Mouse (Mus musculus) liver, embryonic 11.5 days (tissue): ENCODE data around the gene Tbc1d10b. TPM values are rescaled to one million over a fixed set of nuclear protein-coding genes. Genes with fewer than 3 reads are reported as not detected.

Experiments
- ATAC-seq: fragments of 200-750 bp; cut with Nextera tagmentation; replicated peaks from 2 replicates; pipeline ENCODE4 v1.8.0; 2017; ENCODE audit warnings: moderate number of reproducible peaks, mild to moderate bottlenecking, moderate TSS enrichment, moderate library complexity; ENCODE audit not compliant: low FRiP score
- DNase-seq: peaks from one replicate; pipeline ENCODE4 v3.0.0-alpha.2; 2017; ENCODE audit warnings: low spot score
- H3K27ac ChIP-seq: fragments of 300-500 bp; sonication (generic); 2 replicates; pipeline ENCODE4 v1.5.1; 2014; ENCODE audit warnings: mild to moderate bottlenecking, low read depth, low read length, control low read depth
- H3K27me3 ChIP-seq: fragments of 300-500 bp; sonication (generic); replicated peaks from 2 replicates; pipeline ENCODE4 v1.6.1; 2014; ENCODE audit warnings: low read length, mixed read lengths; ENCODE audit not compliant: control insufficient read depth, insufficient read depth
- H3K36me3 ChIP-seq: fragments of 300-500 bp; sonication (generic); 2 replicates; pipeline ENCODE4 v1.6.1; 2014; ENCODE audit warnings: mild to moderate bottlenecking, low read length, moderate library complexity, mixed read lengths; ENCODE audit not compliant: control insufficient read depth, insufficient read depth
- H3K4me1 ChIP-seq: fragments of 300-500 bp; sonication (generic); replicated peaks from 2 replicates; pipeline ENCODE4 v1.6.1; 2014; ENCODE audit warnings: low read length, mixed read lengths; ENCODE audit not compliant: control insufficient read depth, insufficient read depth
- H3K4me2 ChIP-seq: fragments of 300-500 bp; sonication (generic); 2 replicates; pipeline ENCODE4 v1.6.1; 2014; ENCODE audit warnings: mild to moderate bottlenecking, control low read depth, moderate library complexity
- H3K4me3 ChIP-seq: fragments of 300-500 bp; sonication (generic); 2 replicates; pipeline ENCODE4 v1.5.1; 2014; ENCODE audit warnings: low read depth, low read length, control low read depth
- H3K9ac ChIP-seq: fragments of 300-500 bp; sonication (generic); 2 replicates; pipeline ENCODE4 v1.6.1; 2014; ENCODE audit warnings: low read depth, low read length, control low read depth
- H3K9me3 ChIP-seq: fragments of 300-500 bp; sonication (generic); 2 replicates; pipeline ENCODE4 v1.6.1; 2016; ENCODE audit warnings: low read length, inconsistent platforms, mixed read lengths; ENCODE audit not compliant: control insufficient read depth
- WGBS: fragments of 180-500 bp; shearing (Covaris S2); extraction: QIAGEN DNeasy Blood & Tissue Kit; methylation state at CpG from one replicate; pipeline ENCODE4 v1.1.7; 2014; 5-methylcytosine and 5-hydroxymethylcytosine counted together
- polyA plus RNA-seq: library from polyadenylated mRNA; unstranded; fragments of >200 nt; fragmentation: Nextera tagmentation; extraction: Ambion mirVana; gene quantifications from 2 replicates; pipeline ENCODE4 v1.2.1, GENCODE M21; 2014

Gene Tbc1d10b
- polyA plus RNA-seq, 1 experiment from 2014 or later, result 29.0 TPM

DNA sequence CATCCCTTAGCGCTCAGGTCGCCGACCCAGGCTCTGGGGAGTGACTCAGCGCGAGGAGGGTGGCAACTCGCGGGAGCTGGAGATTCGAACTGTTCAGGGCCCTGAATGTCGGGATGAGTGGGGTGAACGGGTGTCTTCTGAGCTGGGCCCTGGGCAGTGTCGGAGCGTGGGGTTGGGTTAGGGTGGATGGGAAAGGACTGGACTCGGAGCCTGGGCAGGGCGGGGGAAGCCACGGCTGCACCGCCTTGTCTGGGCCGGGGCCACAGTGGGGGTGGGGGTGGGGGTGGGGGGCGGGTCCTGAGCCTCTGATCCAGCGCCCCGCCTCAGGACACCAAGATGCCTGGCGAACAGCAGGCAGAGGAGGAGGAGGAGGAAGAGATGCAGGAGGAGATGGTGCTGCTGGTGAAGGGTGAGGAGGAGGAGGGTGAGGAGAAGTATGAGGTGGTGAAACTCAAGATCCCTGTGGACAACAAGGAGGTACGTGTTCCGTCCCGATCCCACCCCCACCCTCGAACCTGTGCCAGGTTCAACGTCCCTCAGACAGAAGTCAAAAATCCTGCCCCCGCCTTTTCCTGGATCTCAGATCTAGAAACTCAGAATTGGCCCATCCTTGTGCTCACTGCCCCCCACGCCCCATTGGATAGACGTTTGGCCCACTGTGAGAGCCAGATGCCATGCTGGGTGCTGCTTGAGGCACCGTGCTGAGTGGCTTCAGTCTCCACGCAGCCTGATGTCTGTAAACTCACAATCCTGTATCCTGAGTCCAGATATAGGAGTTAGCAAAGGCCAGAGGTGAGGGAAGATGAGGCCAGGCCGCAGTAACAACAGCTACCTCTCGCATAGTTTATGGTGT is 36.6 kb upstream of the Tbc1d10b start:
- Histone ChIP-seq H3K27ac (peak overlapping the region; percentile 92), H3K4me1 (peaks cover 30% of the 10 kb centered on the region), H3K9me3 (no peaks in the 10 kb centered on the region), H3K4me3 (peak overlapping the region; percentile 80), H3K4me2 (peak overlapping the region; percentile 94), H3K27me3 (no peaks in the 10 kb centered on the region), H3K9ac (peak overlapping the region; percentile 96), H3K36me3 (peaks cover 12% of the 10 kb centered on the region)
- 12% methylated on average over 33 of the region's 33 CpGs for WGBS
- DNase-seq (no peak), ATAC-seq (peak; percentile 67)

DNA sequence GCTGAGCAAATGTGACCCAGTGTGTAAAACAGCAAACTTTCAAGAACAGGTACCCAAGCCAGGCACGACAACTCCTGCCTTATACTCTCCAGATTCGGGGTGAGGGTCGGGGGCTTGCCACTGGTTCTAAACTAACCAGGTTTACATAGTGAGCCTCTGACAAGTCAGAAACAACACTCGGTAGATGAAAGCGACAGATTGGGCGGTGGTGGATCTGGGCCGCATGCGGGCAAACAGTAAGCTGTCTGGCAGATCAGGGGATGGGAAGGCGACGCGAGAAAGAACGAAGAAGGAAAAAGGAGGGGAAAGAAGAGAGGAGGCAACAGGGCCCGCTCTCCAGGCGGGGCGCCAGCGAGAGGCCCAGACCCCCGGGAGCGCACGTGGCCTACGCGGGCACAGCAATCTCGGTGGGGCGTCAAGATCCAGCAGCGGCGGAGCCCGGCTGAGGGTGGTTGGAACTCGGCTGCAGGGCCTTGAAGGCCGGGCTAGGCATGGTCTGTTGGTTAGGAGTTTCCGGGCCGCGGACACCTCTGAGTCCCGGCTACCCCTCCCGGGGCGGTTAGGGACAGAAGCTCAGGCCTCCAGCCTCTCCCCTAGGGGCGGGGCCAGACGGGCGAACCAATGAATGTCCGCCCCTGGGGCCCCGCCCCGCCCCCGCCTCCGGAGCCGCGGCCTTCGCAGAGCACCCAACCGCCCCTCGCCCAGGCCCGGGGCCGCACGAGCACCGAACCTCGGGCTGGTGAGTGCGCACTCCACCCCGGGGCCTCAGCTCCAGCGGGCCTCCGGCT is 35.8 kb upstream of the Tbc1d10b start, which contains the start of gene Zfp771:
TSS of gene Zfp771 (plus strand) at position 405 of the 788 bp plus-strand sequence.
- peak within 1 kb of the TSS; percentile 80 for H3K4me3 ChIP-seq
- peak within 1 kb of the TSS; percentile 94 for H3K4me2 ChIP-seq
- H3K9ac ChIP-seq, result peak within 1 kb of the TSS; percentile 96
- H3K4me1 ChIP-seq, result peaks cover 30% of the 10 kb centered on the region
- DNase-seq, result peak; percentile 98
- H3K36me3 ChIP-seq, result peaks cover 12% of the 10 kb centered on the region; the same call in 1 of the 2 replicates
- H3K27me3 ChIP-seq, result no peaks in the 10 kb centered on the region
- WGBS, result 1% methylated on average over 56 of the region's 56 CpGs
- no peaks in the 10 kb centered on the region for H3K9me3 ChIP-seq
- H3K27ac ChIP-seq, result peak within 1 kb of the TSS; percentile 92
- peak; percentile 95 for ATAC-seq

DNA sequence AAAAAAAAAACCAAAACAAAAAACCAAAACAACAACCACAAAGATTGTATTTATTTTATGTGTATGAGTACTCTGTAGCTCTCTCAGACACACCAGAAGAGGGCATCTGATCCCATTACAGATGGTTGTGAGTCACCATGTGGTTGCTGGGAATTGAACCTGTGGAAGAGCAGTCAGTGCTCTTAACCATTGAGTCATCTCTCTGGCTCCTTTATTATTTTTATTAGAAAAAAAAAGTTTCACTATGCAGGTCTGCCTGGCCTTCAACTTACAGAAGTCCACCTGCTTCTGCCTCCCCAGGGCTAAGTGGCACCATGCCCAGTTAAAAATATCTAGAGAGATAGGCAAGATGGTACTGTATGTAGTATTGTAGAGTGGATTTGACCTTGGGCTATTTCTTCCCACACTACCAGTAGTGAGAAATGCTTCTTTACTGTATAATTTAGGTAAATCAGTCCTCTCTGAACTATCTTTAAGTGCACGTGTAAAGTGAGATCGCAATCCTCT is 35.1 kb upstream of the Tbc1d10b start:
- peak overlapping the region; percentile 94 for H3K4me2 ChIP-seq
- peak overlapping the region; percentile 80 for H3K4me3 ChIP-seq
- H3K9me3 ChIP-seq, result no peaks in the 10 kb centered on the region
- peak overlapping the region; percentile 96 for H3K9ac ChIP-seq
- peaks cover 30% of the 10 kb centered on the region for H3K4me1 ChIP-seq
- H3K27ac ChIP-seq, result peak overlapping the region; percentile 92
- 38% methylated on average over 2 of the region's 2 CpGs for WGBS
- DNase-seq, result no peak
- H3K36me3 ChIP-seq, result peaks cover 13% of the 10 kb centered on the region
- ATAC-seq, result no peak
- no peaks in the 10 kb centered on the region for H3K27me3 ChIP-seq

DNA sequence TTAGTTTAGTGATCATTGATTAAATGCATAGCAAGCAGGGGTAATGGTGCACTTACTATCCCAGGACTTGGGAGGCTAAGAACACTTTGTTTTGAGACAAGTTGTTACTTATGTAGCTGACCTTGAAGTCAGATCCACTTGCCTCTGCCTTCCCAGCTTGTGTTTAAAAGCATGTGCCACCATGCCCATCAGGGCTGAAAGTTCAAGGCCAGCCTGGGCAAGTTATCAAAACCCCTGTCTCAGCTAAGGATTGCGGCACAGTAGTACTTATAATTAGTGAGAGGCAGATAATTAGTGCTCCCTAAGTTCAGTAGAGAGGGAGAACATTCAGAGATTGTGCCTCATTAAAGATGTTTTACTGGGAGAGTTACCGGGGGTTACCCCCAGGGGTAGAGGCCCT is 26.5 kb upstream of the Tbc1d10b start:
- DNase-seq (no peak), ATAC-seq (no peak)
- Histone ChIP-seq H3K4me2 (no peak overlapping the region), H3K4me3 (0 out of 2 replicates have a peak overlapping the region, but pooled peaks have one; percentile 11), H3K27ac (no peak overlapping the region), H3K4me1 (peaks cover 11% of the 10 kb centered on the region), H3K9ac (no peak overlapping the region), H3K36me3 (peaks cover 36% of the 10 kb centered on the region), H3K9me3 (no peaks in the 10 kb centered on the region), H3K27me3 (no peaks in the 10 kb centered on the region)
- WGBS, result 94% methylated on average over 2 of the region's 2 CpGs

DNA sequence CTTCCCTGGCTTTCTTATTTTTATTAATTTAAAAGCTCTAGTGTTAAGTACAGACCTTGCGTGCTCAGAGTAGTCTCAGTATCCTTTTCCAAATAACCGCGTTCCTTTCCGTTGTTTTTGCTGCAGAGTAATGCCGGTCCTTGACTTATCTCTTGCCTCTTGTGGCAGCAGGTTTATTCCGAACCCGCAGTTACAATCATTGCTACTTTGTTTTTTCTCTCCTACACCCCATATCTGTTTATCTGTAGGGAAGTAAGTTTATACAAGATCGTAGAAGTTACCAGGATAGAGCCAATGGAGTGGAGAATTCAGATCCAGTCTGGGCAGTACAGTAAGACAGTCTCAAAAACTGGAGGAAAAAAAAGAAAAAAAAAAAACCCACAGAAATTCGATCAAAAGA is 25.5 kb upstream of the Tbc1d10b start:
- Histone ChIP-seq H3K4me1 (peaks cover 11% of the 10 kb centered on the region), H3K9ac (peak overlapping the region; percentile 97), H3K36me3 (peaks cover 40% of the 10 kb centered on the region), H3K27ac (peak overlapping the region; percentile 97), H3K4me2 (peak overlapping the region; percentile 84), H3K4me3 (peak overlapping the region; percentile 97), H3K27me3 (no peaks in the 10 kb centered on the region), H3K9me3 (no peaks in the 10 kb centered on the region)
- 3% methylated on average over 9 of the region's 9 CpGs for WGBS
- no peak for ATAC-seq
- DNase-seq, result no peak

DNA sequence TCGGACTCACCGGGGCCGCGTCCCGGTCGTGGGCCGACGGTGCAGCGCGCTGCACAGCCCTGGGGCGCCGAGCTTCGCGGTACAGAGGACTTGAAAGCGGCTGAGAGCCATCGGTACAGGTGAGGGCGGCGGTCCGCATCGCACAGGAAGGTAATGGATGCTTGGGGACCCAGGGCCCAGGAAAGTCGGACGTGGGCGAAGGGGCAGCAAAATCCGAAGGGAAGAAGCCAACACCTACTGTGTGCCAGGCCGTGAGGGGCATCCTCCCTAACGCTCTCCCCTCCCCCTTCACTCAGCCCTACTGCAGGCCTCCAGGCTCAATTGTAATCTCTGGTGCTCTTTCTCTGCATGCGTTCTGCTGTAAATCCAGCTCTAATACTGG is 25.1 kb upstream of the Tbc1d10b start:
- H3K4me1 ChIP-seq, result peaks cover 11% of the 10 kb centered on the region
- no peak for DNase-seq
- H3K36me3 ChIP-seq, result peaks cover 38% of the 10 kb centered on the region
- peak overlapping the region; percentile 97 for H3K27ac ChIP-seq
- peak overlapping the region; percentile 97 for H3K9ac ChIP-seq
- H3K4me3 ChIP-seq, result peak overlapping the region; percentile 97
- peak overlapping the region; percentile 84 for H3K4me2 ChIP-seq
- WGBS, result under 1% methylated on average over 27 of the region's 27 CpGs
- no peaks in the 10 kb centered on the region for H3K9me3 ChIP-seq
- no peaks in the 10 kb centered on the region for H3K27me3 ChIP-seq
- ATAC-seq, result peak; percentile 55

DNA sequence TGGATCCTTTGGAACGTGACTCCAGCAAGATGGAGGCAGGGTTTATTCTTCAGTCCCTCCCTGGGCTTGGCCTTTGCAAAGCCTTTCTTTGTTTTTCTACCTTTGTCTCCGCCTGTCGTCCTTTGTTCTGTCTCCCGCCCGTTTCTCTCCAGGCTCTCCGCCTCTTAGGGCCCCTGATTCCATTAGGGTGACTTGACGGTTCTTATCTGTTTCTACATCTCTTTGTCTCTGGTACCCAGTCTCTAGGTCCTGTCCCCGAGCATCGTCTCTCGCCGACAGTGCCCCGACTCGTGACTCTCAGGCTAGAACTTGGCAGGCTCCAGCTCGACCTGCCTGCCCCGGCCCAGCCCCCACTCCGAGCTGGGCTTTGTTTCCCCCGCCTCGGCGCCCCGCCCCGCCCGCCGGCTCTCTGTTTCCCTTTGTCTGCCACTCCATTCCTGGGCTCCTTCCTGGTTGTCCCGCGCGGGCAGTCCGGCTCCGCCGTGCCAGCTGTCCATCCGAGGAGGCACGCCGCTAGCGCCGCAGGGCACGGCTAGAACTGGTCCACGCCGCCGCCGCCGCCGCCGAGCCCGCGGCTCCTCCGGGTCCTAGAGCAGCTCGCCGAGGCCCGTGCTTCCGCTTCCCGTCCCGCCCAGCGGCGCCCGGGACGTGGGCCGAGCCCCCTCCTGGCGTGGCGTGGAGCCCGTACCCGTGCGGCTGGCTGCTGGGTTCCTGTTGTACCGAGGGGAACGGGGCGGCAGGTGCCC is 24.5 kb upstream of the Tbc1d10b start, which contains the start of the genes Zfp553 and Sept1:
TSS of gene Zfp553 (plus strand) at position 440 of the 746 bp plus-strand sequence.
TSS of gene Sept1 (minus strand) at position 509 of the 746 bp plus-strand sequence.
- peaks cover 11% of the 10 kb centered on the region for H3K4me1 ChIP-seq
- peak within 1 kb of the TSS; percentile 97 for H3K4me3 ChIP-seq
- ATAC-seq (peak; percentile 88), DNase-seq (peak; percentile 92)
- peak within 1 kb of the TSS; percentile 84 for H3K4me2 ChIP-seq
- no peaks in the 10 kb centered on the region for H3K27me3 ChIP-seq
- H3K36me3 ChIP-seq, result peaks cover 33% of the 10 kb centered on the region
- whole genome bisulfite sequencing, result under 1% methylated on average over 64 of the region's 64 CpGs
- no peaks in the 10 kb centered on the region for H3K9me3 ChIP-seq
- H3K27ac ChIP-seq, result peak within 1 kb of the TSS; percentile 97
- peak within 1 kb of the TSS; percentile 97 for H3K9ac ChIP-seq
